Mouse (Mus musculus) kidney, adult 8-10 months (tissue): ENCODE results near the gene Slc8a1.

Experiments used
- DNase-seq, 2 experiments: peaks; one replicate each; pipeline ENCODE4 v3.0.0; 2022

The Slc8a1 gene

GRCm38 (mm10) chr17:81669062-81669815, 68.9 kb downstream of the Slc8a1 start:
- DNase-seq = peak in 1 of 2 experiments; percentile 9

- DNase-seq = no peak
Measured at GRCm38 (mm10) chr17:81668466-81668865, 69.7 kb downstream of the Slc8a1 start.

GRCm38 (mm10) chr17:81667935-81668334, 70.2 kb downstream of the Slc8a1 start:
- DNase-seq = no peak

- DNase-seq = peak in 1 of 2 experiments; percentile 16
Measured at GRCm38 (mm10) chr17:81666551-81666950, 71.6 kb downstream of the Slc8a1 start.

GRCm38 (mm10) chr17:81664916-81665315, 73.3 kb downstream of the Slc8a1 start:
- DNase-seq = no peak

- no peak for DNase-seq
Measured at GRCm38 (mm10) chr17:81657828-81658227, 80.3 kb downstream of the Slc8a1 start.

- no peak for DNase-seq
Measured at GRCm38 (mm10) chr17:81654548-81654947, 83.6 kb downstream of the Slc8a1 start.

- no peak for DNase-seq
Measured at GRCm38 (mm10) chr17:81652958-81653357, 85.2 kb downstream of the Slc8a1 start.

- DNase-seq = no peak
Measured at GRCm38 (mm10) chr17:81636822-81637221, 101.4 kb downstream of the Slc8a1 start.

- no peak for DNase-seq
Measured at GRCm38 (mm10) chr17:81630471-81630870, 107.7 kb downstream of the Slc8a1 start.

- no peak for DNase-seq
Measured at GRCm38 (mm10) chr17:81621188-81621644, 117.0 kb downstream of the Slc8a1 start.

GRCm38 (mm10) chr17:81618461-81618860, 119.7 kb downstream of the Slc8a1 start:
- no peak for DNase-seq

- DNase-seq = no peak
Measured at GRCm38 (mm10) chr17:81616326-81616725, 121.9 kb downstream of the Slc8a1 start.

- no peak for DNase-seq
Measured at GRCm38 (mm10) chr17:81615391-81615790, 122.8 kb downstream of the Slc8a1 start.

- no peak for DNase-seq
Measured at GRCm38 (mm10) chr17:81607515-81607914, 130.7 kb downstream of the Slc8a1 start.

- DNase-seq = no peak
Measured at GRCm38 (mm10) chr17:81606084-81606483, 132.1 kb downstream of the Slc8a1 start.

GRCm38 (mm10) chr17:81605219-81605660, 132.9 kb downstream of the Slc8a1 start:
- DNase-seq = no peak

GRCm38 (mm10) chr17:81599072-81599471, 139.1 kb downstream of the Slc8a1 start:
- DNase-seq = no peak

- no peak for DNase-seq
Measured at GRCm38 (mm10) chr17:81589791-81590190, 148.4 kb downstream of the Slc8a1 start.

GRCm38 (mm10) chr17:81586759-81587158, 151.4 kb downstream of the Slc8a1 start:
- DNase-seq = no peak

- DNase-seq = no peak
Measured at GRCm38 (mm10) chr17:81579728-81580425, 158.3 kb downstream of the Slc8a1 start.

- DNase-seq = no peak
Measured at GRCm38 (mm10) chr17:81576893-81577292, 161.3 kb downstream of the Slc8a1 start.

- no peak for DNase-seq
Measured at GRCm38 (mm10) chr17:81565634-81566372, 172.4 kb downstream of the Slc8a1 start.
